Mouse (Mus musculus) kidney, postnatal 0 days (tissue): ENCODE results near the gene Gm10670. TPM values are rescaled to one million over a fixed set of nuclear protein-coding genes. Genes with fewer than 3 reads are reported as not detected.
"Not testable (repeated sequence)": the region's sequence is repeated elsewhere in the genome, so short reads cannot be mapped to it uniquely, and the experiment has no call there.

Experiments used
- ATAC-seq: fragments of 200-750 bp; cut with Nextera tagmentation; replicated peaks from 2 replicates; pipeline ENCODE4 v1.8.0; 2017; ENCODE audit warnings: low read depth, moderate number of reproducible peaks, moderate TSS enrichment, moderate library complexity; ENCODE audit not compliant: low FRiP score
- DNase-seq: peaks from one replicate; pipeline ENCODE4 v3.0.0-alpha.2; 2016; ENCODE audit warnings: low spot score
- H3K27ac ChIP-seq: fragments of 300-500 bp; sonication (generic); 2 replicates; pipeline ENCODE4 v1.5.1; 2014; ENCODE audit warnings: mild to moderate bottlenecking
- H3K27me3 ChIP-seq: fragments of 300-500 bp; sonication (generic); 2 replicates; pipeline ENCODE4 v1.6.1; 2014; ENCODE audit warnings: low read length, mixed read lengths; ENCODE audit not compliant: insufficient read depth
- H3K36me3 ChIP-seq: fragments of 300-500 bp; sonication (generic); 2 replicates; pipeline ENCODE4 v1.6.1; 2014; ENCODE audit warnings: low read length, mixed read lengths; ENCODE audit not compliant: insufficient read depth
- H3K4me1 ChIP-seq: fragments of 300-500 bp; sonication (generic); replicated peaks from 2 replicates; pipeline ENCODE4 v1.6.1; 2014; ENCODE audit warnings: antibody characterized with exemption, low read length, mixed read lengths; ENCODE audit not compliant: insufficient read depth
- H3K4me2 ChIP-seq: fragments of 300-500 bp; sonication (generic); 2 replicates; pipeline ENCODE4 v1.6.1; 2014; ENCODE audit warnings: mild to moderate bottlenecking, low read length, moderate library complexity, mixed read lengths
- H3K4me3 ChIP-seq: fragments of 300-500 bp; sonication (generic); replicated peaks from 2 replicates; pipeline ENCODE4 v1.5.1; 2014; ENCODE audit warnings: low read depth, low read length
- H3K9ac ChIP-seq: fragments of 300-500 bp; sonication (generic); 2 replicates; pipeline ENCODE4 v1.6.1; 2014; ENCODE audit warnings: low read depth, low read length
- H3K9me3 ChIP-seq: fragments of 300-500 bp; sonication (generic); replicated peaks from 2 replicates; pipeline ENCODE4 v1.6.1; 2016; ENCODE audit warnings: low read length, inconsistent platforms, mixed read lengths
- WGBS: fragments of 180-500 bp; shearing (Covaris S2); extraction: QIAGEN DNeasy Blood & Tissue Kit; methylation state at CpG from one replicate; pipeline ENCODE4 v1.1.7; 2014; 5-methylcytosine and 5-hydroxymethylcytosine counted together
- polyA plus RNA-seq: library from polyadenylated mRNA; unstranded; fragments of >200 nt; fragmentation: Nextera tagmentation; extraction: Ambion mirVana; gene quantifications from 2 replicates; pipeline ENCODE4 v1.2.1, GENCODE M21; 2015

Gene Gm10670
- not detected in 2 replicates for polyA plus RNA-seq

- not testable (repeated sequence) for DNase-seq, H3K27ac ChIP-seq, H3K9me3 ChIP-seq, H3K4me3 ChIP-seq, H3K9ac ChIP-seq, ATAC-seq, H3K4me1 ChIP-seq, H3K27me3 ChIP-seq, H3K4me2 ChIP-seq, H3K36me3 ChIP-seq
- WGBS, result no CpG with 5 or more reads among the region's 5 CpGs
Measured at GRCm38 (mm10) chr7:20474825-20475224, at the start of gene Gm10670. TSS of gene Gm10670 (minus strand) at chr7:20474925.

GRCm38 (mm10) chr7:20510434-20510833 is 35.7 kb upstream of the Gm10670 start, which contains the start of gene Vmn1r103:
TSS of gene Vmn1r103 (minus strand) at chr7:20510534.
- not testable (repeated sequence) for H3K36me3 ChIP-seq, DNase-seq, H3K9me3 ChIP-seq, H3K27ac ChIP-seq, H3K9ac ChIP-seq, H3K4me3 ChIP-seq, H3K27me3 ChIP-seq, H3K4me2 ChIP-seq, ATAC-seq, H3K4me1 ChIP-seq
- WGBS, result no CpG with 5 or more reads among the region's 3 CpGs

GRCm38 (mm10) chr7:20442493-20442892 is 32.2 kb downstream of the Gm10670 start, which contains the start of gene Vmn1r101:
TSS of gene Vmn1r101 (minus strand) at chr7:20442593.
- DNase-seq, result not testable (repeated sequence)
- WGBS, result no CpG with 5 or more reads among the region's 2 CpGs

More at GRCm38 (mm10) chr7:20442493-20442892, 32.2 kb downstream of the Gm10670 start, which contains the start of gene Vmn1r101:
- H3K4me3 ChIP-seq, H3K27ac ChIP-seq, ATAC-seq, H3K4me2 ChIP-seq, H3K36me3 ChIP-seq, H3K4me1 ChIP-seq, H3K27me3 ChIP-seq, H3K9ac ChIP-seq, H3K9me3 ChIP-seq: not testable (repeated sequence)

Other genes starting within 250 kb of the Gm10670 start
- gene Gm4498, start 241.1 kb downstream of the Gm10670 start, polyA plus RNA-seq, result not detected in 2 replicates
- gene Gm5890, start 212.1 kb downstream of the Gm10670 start, polyA plus RNA-seq, result not detected in 2 replicates
- not detected in 2 replicates for gene Gm4133, start 140.9 kb downstream of the Gm10670 start, polyA plus RNA-seq
- gene Gm5728, start 99.5 kb downstream of the Gm10670 start, polyA plus RNA-seq, result not detected in 2 replicates
- not detected in 2 replicates for gene Vmn1r100, start 57.0 kb downstream of the Gm10670 start, polyA plus RNA-seq
- gene Vmn1r101, start 32.3 kb downstream of the Gm10670 start, polyA plus RNA-seq, result not detected in 2 replicates
- gene Vmn1r103, start 35.6 kb upstream of the Gm10670 start, polyA plus RNA-seq, result not detected in 2 replicates
- not detected in 2 replicates for gene Vmn1r104, start 58.9 kb upstream of the Gm10670 start, polyA plus RNA-seq
- gene Gm5726, start 70.8 kb upstream of the Gm10670 start, polyA plus RNA-seq, result not detected in 2 replicates
- not detected in 2 replicates for gene Gm4141, start 101.3 kb upstream of the Gm10670 start, polyA plus RNA-seq
- not detected in 2 replicates for gene Gm4513, start 124.1 kb upstream of the Gm10670 start, polyA plus RNA-seq
- not detected in 2 replicates for gene Vmn1r107, start 194.0 kb upstream of the Gm10670 start, polyA plus RNA-seq
- not detected in 2 replicates for gene Vmn1r111, start 228.3 kb upstream of the Gm10670 start, polyA plus RNA-seq